Mouse (Mus musculus) lung, postnatal 0 days (tissue): Measurements from ENCODE around the gene Ggct. TPM values are rescaled to one million over a fixed set of nuclear protein-coding genes. Genes with fewer than 3 reads are reported as not detected.

Experiments used
- ATAC-seq: fragments of 200-750 bp; cut with Nextera tagmentation; 2 replicates; pipeline ENCODE4 v1.8.0; 2017; ENCODE audit warnings: moderate library complexity
- DNase-seq: peaks from one replicate; pipeline ENCODE4 v3.0.0-alpha.2; 2016; ENCODE audit warnings: low spot score
- H3K27ac ChIP-seq: fragments of 300-500 bp; sonication (generic); 2 replicates; pipeline ENCODE4 v1.5.1; 2014; ENCODE audit warnings: antibody characterized with exemption, mild to moderate bottlenecking, low read length, mixed read lengths
- H3K27me3 ChIP-seq: fragments of 300-500 bp; sonication (generic); replicated peaks from 2 replicates; pipeline ENCODE4 v1.6.1; 2014; ENCODE audit warnings: low read length, mixed read lengths; ENCODE audit not compliant: insufficient read depth
- H3K36me3 ChIP-seq: fragments of 300-500 bp; sonication (generic); 2 replicates; pipeline ENCODE4 v1.6.1; 2014; ENCODE audit warnings: low read length, mixed read lengths; ENCODE audit not compliant: insufficient read depth
- H3K4me1 ChIP-seq: fragments of 300-500 bp; sonication (generic); 2 replicates; pipeline ENCODE4 v1.6.1; 2014; ENCODE audit warnings: antibody characterized with exemption, low read depth, low read length, mixed read lengths; ENCODE audit not compliant: insufficient read depth
- H3K4me2 ChIP-seq: fragments of 300-500 bp; sonication (generic); replicated peaks from 2 replicates; pipeline ENCODE4 v1.6.1; 2014; ENCODE audit warnings: low read depth, mild to moderate bottlenecking, low read length, moderate library complexity, mixed read lengths
- H3K4me3 ChIP-seq: fragments of 300-500 bp; sonication (generic); 2 replicates; pipeline ENCODE4 v1.5.1; 2014; ENCODE audit warnings: low read depth, low read length
- H3K9ac ChIP-seq: fragments of 300-500 bp; sonication (generic); replicated peaks from 2 replicates; pipeline ENCODE4 v1.6.1; 2014; ENCODE audit warnings: low read depth, mild to moderate bottlenecking
- H3K9me3 ChIP-seq: fragments of 300-500 bp; sonication (generic); 2 replicates; pipeline ENCODE4 v1.6.1; 2016; ENCODE audit warnings: low read length, mixed read lengths
- CTCF ChIP-seq: IDR thresholded peaks from 2 replicates; pipeline ENCODE4 v1.5.1; 2016; ENCODE audit warnings: antibody characterized with exemption, mild to moderate bottlenecking
- EP300 ChIP-seq: IDR thresholded peaks from 2 replicates; pipeline ENCODE4 v1.6.1; 2016; ENCODE audit warnings: antibody characterized with exemption, mild to moderate bottlenecking, control low read depth
- WGBS: fragments of 180-500 bp; shearing (Covaris S2); extraction: QIAGEN DNeasy Blood & Tissue Kit; methylation state at CpG from one replicate; pipeline ENCODE4 v1.1.7; 2014; 5-methylcytosine and 5-hydroxymethylcytosine counted together
- polyA plus RNA-seq: library from polyadenylated mRNA; unstranded; fragments of >200 nt; fragmentation: Nextera tagmentation; extraction: Ambion mirVana; gene quantifications from 2 replicates; pipeline ENCODE4 v1.2.1, GENCODE M21; 2015

The Ggct gene
- polyA plus RNA-seq, 1 experiment from 2014 or later: 6.9 TPM

GRCm38 (mm10) chr6:55012516-55012915 is 19.8 kb upstream of the Ggct start:
- DNase-seq (no peak), ATAC-seq (no peak)
- WGBS: 51% methylated on average over 7 of the region's 7 CpGs
- Histone ChIP-seq H3K36me3 (no peaks in the 10 kb centered on the region), H3K4me3 (no peak overlapping the region), H3K4me2 (no peak overlapping the region), H3K27me3 (no peaks in the 10 kb centered on the region), H3K9me3 (no peaks in the 10 kb centered on the region), H3K27ac (no peak overlapping the region), H3K9ac (no peak overlapping the region), H3K4me1 (peaks cover 3% of the 10 kb centered on the region; the same call in 1 of the 2 replicates)
- TF ChIP-seq EP300 (no peak), CTCF (no peak)

DNA sequence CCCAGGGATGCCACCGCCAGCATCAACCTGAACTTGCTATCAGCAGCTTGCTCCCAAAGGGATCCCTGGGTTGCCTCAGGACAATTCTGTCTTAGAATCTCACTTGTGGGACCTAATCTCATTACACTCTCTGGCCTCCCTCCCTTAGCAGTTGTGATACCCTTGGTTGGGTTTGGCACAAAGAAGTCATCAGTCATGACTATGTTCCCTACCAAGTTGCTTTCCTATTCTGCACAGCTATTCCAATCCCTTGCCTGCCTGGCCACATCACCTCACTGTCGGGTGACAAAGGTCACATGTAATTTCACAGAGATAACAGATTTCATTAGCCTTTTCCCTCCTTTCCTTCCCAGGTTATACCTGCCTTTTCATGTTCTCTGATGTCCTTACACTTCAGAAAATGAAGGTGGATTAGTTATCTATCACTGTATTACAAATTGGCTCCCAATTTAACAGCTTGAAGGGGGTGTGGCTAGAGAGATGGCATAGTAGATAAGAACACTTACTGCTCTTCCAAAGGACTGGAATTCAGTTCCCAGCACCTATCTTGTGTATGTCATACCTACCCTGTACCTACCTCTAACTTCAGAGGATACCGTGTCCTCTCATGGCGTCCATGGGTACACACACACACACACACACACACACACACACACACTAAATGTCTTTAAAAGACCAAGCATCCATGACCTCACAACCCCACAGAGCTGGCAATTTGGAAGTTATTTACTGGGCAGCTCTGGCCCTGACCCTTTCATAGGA is 17.8 kb upstream of the Ggct start:
- H3K4me2 ChIP-seq: no peak overlapping the region
- H3K4me1 ChIP-seq: no peaks in the 10 kb centered on the region
- H3K36me3 ChIP-seq: no peaks in the 10 kb centered on the region
- no peaks in the 10 kb centered on the region for H3K9me3 ChIP-seq
- ATAC-seq (no peak), DNase-seq (no peak)
- no peak overlapping the region for H3K27ac ChIP-seq
- H3K9ac ChIP-seq: no peak overlapping the region
- 75% methylated on average over 4 of the region's 4 CpGs for WGBS
- no peak overlapping the region for H3K4me3 ChIP-seq
- no peaks in the 10 kb centered on the region for H3K27me3 ChIP-seq
- TF ChIP-seq EP300: no peak
- no peak for TF ChIP-seq CTCF

DNA sequence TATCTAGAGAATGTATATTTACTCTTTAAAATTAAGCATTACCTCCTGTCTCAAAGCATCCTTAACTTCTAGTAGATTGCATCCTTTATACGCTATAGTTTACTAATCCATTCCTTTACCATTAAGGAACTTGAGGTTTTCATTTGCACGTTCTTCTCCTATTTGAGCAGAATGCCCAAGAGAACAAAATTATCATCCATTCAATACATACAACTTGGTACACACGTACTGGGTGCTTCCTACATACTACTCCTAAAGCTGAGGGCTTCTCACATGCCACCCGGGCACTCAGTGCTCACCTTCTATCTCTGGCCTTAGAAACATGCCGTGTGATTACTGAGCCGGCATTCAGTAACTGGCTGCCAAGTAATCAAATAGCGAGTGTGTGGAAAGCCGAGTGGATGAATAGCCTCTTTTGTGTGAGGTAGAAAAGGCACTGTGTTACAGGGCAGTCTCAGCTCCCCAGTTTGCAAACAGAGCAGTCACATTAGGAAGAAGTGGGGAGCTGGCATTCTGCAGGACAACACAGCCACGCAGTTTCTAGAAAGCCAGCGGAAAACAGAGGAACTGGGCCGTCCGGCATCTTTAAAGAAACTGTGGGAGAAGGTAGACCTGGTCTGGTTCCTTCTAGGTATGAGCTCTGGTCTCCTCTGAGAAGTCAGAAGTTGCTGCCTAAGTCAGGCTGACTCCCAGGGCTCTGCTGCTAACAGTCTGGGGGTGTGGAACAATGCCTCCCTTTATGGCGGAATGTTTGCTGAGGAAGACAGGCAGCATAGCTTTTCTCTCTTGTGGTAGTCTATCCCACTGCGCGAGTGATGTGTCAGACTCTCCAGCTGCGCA is 16.9 kb upstream of the Ggct start:
- no peak overlapping the region for H3K27ac ChIP-seq
- no peak overlapping the region for H3K9ac ChIP-seq
- no peaks in the 10 kb centered on the region for H3K9me3 ChIP-seq
- 29% methylated on average over 16 of the region's 16 CpGs for WGBS
- TF ChIP-seq CTCF: no peak
- no peak for TF ChIP-seq EP300
- no peaks in the 10 kb centered on the region for H3K36me3 ChIP-seq
- DNase-seq (no peak), ATAC-seq (no peak)
- H3K4me3 ChIP-seq: no peak overlapping the region
- no peaks in the 10 kb centered on the region for H3K27me3 ChIP-seq
- H3K4me1 ChIP-seq: no peaks in the 10 kb centered on the region
- no peak overlapping the region for H3K4me2 ChIP-seq

DNA sequence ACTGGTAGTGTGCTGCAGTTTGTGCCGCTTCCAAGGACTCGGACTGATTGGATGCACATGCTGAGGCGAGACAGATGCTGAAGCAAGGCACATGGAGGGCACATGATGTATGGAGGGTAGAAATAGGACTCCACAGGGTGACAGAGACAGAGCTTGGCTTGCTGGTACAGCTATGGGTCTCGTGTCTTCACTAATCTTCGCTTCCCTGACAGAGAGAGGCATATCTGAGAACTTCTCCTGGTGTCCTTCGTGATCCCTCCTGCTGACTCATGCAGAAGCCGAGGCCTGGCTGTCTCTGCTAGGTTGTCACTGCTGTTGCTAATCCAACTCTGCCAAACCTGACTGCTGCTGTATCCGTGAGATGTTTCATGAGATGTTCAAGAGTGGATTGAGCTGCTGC is 15.7 kb upstream of the Ggct start:
- H3K9me3 ChIP-seq: no peaks in the 10 kb centered on the region
- 87% methylated on average over 8 of the region's 8 CpGs for WGBS
- H3K27ac ChIP-seq: no peak overlapping the region
- no peak overlapping the region for H3K4me2 ChIP-seq
- DNase-seq (no peak), ATAC-seq (no peak)
- no peaks in the 10 kb centered on the region for H3K36me3 ChIP-seq
- no peaks in the 10 kb centered on the region for H3K27me3 ChIP-seq
- H3K9ac ChIP-seq: no peak overlapping the region
- no peaks in the 10 kb centered on the region for H3K4me1 ChIP-seq
- H3K4me3 ChIP-seq: no peak overlapping the region
- no peak for TF ChIP-seq CTCF
- no peak for TF ChIP-seq EP300

- Histone ChIP-seq H3K9me3 (no peaks in the 10 kb centered on the region), H3K4me1 (no peaks in the 10 kb centered on the region), H3K4me2 (no peak overlapping the region), H3K36me3 (no peaks in the 10 kb centered on the region), H3K27ac (no peak overlapping the region), H3K27me3 (no peaks in the 10 kb centered on the region), H3K9ac (no peak overlapping the region), H3K4me3 (no peak overlapping the region)
- 55% methylated on average over 4 of the region's 4 CpGs for WGBS
- ATAC-seq (no peak), DNase-seq (no peak)
- no peak for TF ChIP-seq CTCF
- TF ChIP-seq EP300: no peak
Measured at GRCm38 (mm10) chr6:55003559-55003958, 10.8 kb upstream of the Ggct start.

DNA sequence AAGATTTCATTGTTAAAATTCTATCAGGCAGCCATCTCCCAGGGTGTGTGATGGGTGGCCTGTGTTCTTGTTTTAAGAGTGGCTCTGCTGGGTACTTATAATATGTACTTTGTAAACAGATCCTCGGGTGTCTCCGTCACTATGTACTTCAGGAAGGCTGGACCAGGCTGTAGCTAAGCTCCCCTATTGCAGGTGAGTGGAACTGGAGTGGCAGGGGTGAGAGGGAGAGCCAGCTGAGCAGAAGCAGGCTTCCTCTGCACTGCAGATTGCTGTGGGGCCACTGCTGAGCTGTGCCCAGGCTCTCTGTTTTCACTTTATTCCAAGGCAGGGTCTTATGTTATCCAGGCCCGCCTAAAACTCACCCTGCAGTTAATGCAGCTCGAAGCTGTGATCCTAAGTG is 9.7 kb upstream of the Ggct start:
- TF ChIP-seq EP300 (no peak), CTCF (no peak)
- Histone ChIP-seq H3K4me2 (no peak overlapping the region), H3K36me3 (no peaks in the 10 kb centered on the region), H3K27ac (no peak overlapping the region), H3K27me3 (no peaks in the 10 kb centered on the region), H3K4me3 (no peak overlapping the region), H3K9me3 (no peaks in the 10 kb centered on the region), H3K4me1 (no peaks in the 10 kb centered on the region), H3K9ac (no peak overlapping the region)
- ATAC-seq: peak; percentile 50
- WGBS: 59% methylated on average over 4 of the region's 4 CpGs
- DNase-seq: peak; percentile 11
